Mouse (Mus musculus): ENCODE measurements around the gene Gamt. TPM values are rescaled to one million over a fixed set of nuclear protein-coding genes. Genes with fewer than 3 reads are reported as not detected.

Gene Gamt
- polyA plus RNA-seq (2014; fragmentation: Nextera tagmentation; extraction: Ambion mirVana), result 30.2 and 33.6 TPM in 2 replicates

DNA sequence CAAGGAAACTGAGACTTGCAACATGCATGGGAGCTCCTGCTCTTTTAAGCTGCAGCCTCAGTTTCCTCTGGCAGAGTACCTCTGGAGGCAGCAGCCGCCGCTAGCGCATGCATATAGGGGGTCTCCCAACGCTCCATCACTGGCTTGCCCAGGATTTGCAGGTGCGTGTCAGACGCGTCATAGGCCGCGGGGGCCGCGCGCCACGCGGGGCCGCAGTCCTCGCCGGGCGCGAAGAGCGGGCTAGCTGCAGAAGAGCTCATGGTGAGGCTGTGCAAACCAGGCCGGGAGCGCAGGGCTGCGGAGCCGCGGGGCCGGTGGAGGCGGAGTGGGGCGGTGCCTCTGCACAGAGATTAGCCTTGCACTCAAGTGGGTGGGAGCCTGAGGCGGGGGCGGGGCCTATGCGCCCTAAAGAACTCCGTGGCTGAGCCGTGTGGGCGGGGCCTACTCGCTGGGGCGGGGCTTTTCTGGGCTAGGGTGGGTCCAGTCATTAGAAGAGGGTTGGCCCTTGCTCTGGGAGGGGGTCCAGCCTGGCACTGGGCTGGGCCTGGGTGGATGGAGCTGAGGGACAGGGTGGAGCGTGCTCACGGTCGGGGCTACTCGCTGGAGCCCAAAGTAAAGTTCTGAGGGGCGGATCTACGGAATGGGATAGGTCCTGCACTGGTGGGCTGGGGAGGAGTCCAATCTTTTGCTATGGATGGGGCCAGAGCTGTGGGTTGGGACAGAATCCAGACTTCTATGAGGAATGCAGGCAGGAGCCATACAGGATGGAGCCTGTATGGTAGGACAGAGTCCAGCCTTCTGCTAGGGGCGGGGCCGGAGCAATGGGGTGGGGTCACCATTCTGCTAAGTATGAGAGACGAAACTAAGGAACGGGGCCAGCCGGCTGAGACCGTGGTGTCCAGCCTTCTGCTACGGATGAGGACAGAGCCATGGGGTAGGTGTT is at the start of gene Gamt, which contains the start of gene Dazap1:
Gene Gamt (minus strand): TSS at position 371 of the 943 bp plus-strand sequence.
Gene Dazap1 (plus strand): TSS at position 845 of the 943 bp plus-strand sequence.
- Histone ChIP-seq H3K4me2 (replicated peaks; ENCODE audit: low read depth, low read length) (peak within 1 kb of the TSS; percentile 92), H3K4me3 (ENCODE audit: low read length) (peak within 1 kb of the TSS; percentile 53), H3K36me3 (ENCODE audit: control insufficient read depth, insufficient read depth, low read length) (peaks cover 32% of the 10 kb centered on the region), H3K9me3 (ENCODE audit: control insufficient read depth, low read length) (no peaks in the 10 kb centered on the region), H3K27ac (ENCODE audit: low read depth, low read length) (peak within 1 kb of the TSS; percentile 98), H3K9ac (ENCODE audit: low read depth, low read length) (peak within 1 kb of the TSS; percentile 67), H3K27me3 (ENCODE audit: control insufficient read depth, insufficient read depth, low read length) (no peaks in the 10 kb centered on the region), H3K4me1 (ENCODE audit: control insufficient read depth, insufficient read depth, low read length) (peaks cover 25% of the 10 kb centered on the region)
- under 1% methylated on average over 45 of the region's 49 CpGs for WGBS
- peak; percentile 92 for ATAC-seq (ENCODE audit: low FRiP score, low TSS enrichment)

DNA sequence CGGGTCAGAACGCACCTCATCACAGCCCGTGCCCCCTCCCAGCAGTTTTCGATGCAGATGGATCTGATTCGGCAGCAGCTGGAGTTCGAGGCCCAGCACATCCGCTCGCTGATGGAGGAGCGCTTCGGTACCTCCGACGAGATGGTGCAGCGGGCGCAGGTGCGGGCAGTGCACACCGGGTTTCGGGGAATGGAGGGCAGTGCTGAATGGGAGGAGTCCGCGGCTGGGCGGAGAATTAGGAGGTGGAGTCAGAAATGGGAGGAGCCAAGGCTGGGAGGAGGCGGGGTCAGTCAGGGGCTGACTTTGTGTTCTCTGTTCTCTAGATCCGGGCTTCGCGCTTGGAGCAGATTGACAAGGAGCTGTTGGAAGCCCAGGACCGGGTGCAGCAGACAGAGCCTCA is 44.0 kb upstream of the Gamt start:
- peak; percentile 40; the same call in 1 of the 2 replicates for ATAC-seq (ENCODE audit: low FRiP score, low TSS enrichment)
- H3K4me2 ChIP-seq (replicated peaks; ENCODE audit: low read depth, low read length), result peak overlapping the region; percentile 32; the same call in 1 of the 2 replicates
- H3K9me3 ChIP-seq (ENCODE audit: control insufficient read depth, low read length), result no peaks in the 10 kb centered on the region
- WGBS, result 11% methylated on average over 25 of the region's 25 CpGs
- H3K36me3 ChIP-seq (ENCODE audit: control insufficient read depth, insufficient read depth, low read length), result no peaks in the 10 kb centered on the region
- H3K27ac ChIP-seq (ENCODE audit: low read depth, low read length), result no peak overlapping the region
- H3K9ac ChIP-seq (ENCODE audit: low read depth, low read length), result peak overlapping the region; percentile 23; the same call in 1 of the 2 replicates
- H3K27me3 ChIP-seq (ENCODE audit: control insufficient read depth, insufficient read depth, low read length), result peaks cover 47% of the 10 kb centered on the region
- peak overlapping the region; percentile 12 for H3K4me3 ChIP-seq (ENCODE audit: low read length)
- peaks cover 8% of the 10 kb centered on the region; the same call in 1 of the 2 replicates for H3K4me1 ChIP-seq (ENCODE audit: control insufficient read depth, insufficient read depth, low read length)

DNA sequence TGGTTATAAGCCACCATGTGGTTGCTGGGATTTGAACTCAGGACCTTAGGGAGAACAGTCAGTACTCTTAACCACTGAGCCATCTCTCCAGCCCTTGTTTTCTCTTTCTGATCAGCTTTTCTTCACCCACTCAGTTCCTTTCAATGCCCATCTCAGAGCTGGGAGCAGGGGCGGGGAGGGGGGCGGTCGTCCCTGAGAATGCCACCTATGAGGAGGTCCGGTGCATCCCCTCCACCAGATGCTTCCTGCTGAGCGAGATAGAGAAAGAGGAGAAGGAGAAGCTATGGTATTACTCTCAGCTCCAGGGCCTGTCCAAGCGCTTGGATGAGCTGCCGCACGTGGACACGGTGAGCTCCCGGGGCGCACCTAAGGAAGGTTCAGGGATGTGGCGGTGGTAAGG is 43.6 kb upstream of the Gamt start:
- peaks cover 8% of the 10 kb centered on the region; the same call in 1 of the 2 replicates for H3K4me1 ChIP-seq (ENCODE audit: control insufficient read depth, insufficient read depth, low read length)
- no peaks in the 10 kb centered on the region for H3K9me3 ChIP-seq (ENCODE audit: control insufficient read depth, low read length)
- H3K36me3 ChIP-seq (ENCODE audit: control insufficient read depth, insufficient read depth, low read length), result no peaks in the 10 kb centered on the region
- 0 out of 2 replicates have a peak, but pooled peaks have one; percentile 2 for ATAC-seq (ENCODE audit: low FRiP score, low TSS enrichment)
- no peak overlapping the region for H3K27ac ChIP-seq (ENCODE audit: low read depth, low read length)
- 21% methylated on average over 12 of the region's 12 CpGs for WGBS
- peak overlapping the region; percentile 12 for H3K4me3 ChIP-seq (ENCODE audit: low read length)
- peak overlapping the region; percentile 32; the same call in 1 of the 2 replicates for H3K4me2 ChIP-seq (replicated peaks; ENCODE audit: low read depth, low read length)
- H3K27me3 ChIP-seq (ENCODE audit: control insufficient read depth, insufficient read depth, low read length), result peaks cover 51% of the 10 kb centered on the region
- no peak overlapping the region for H3K9ac ChIP-seq (ENCODE audit: low read depth, low read length)

GRCm38 (mm10) chr10:80302471-80302881 is 41.7 kb upstream of the Gamt start:
- no peaks in the 10 kb centered on the region for H3K36me3 ChIP-seq (ENCODE audit: control insufficient read depth, insufficient read depth, low read length)
- no peak overlapping the region for H3K27ac ChIP-seq (ENCODE audit: low read depth, low read length)
- no peak overlapping the region for H3K4me3 ChIP-seq (ENCODE audit: low read length)
- peaks cover 70% of the 10 kb centered on the region for H3K27me3 ChIP-seq (ENCODE audit: control insufficient read depth, insufficient read depth, low read length)
- H3K4me1 ChIP-seq (ENCODE audit: control insufficient read depth, insufficient read depth, low read length), result peaks cover 8% of the 10 kb centered on the region; the same call in 1 of the 2 replicates
- peak; percentile 53; the same call in 1 of the 2 replicates for ATAC-seq (ENCODE audit: low FRiP score, low TSS enrichment)
- H3K9me3 ChIP-seq (ENCODE audit: control insufficient read depth, low read length), result no peaks in the 10 kb centered on the region
- H3K4me2 ChIP-seq (replicated peaks; ENCODE audit: low read depth, low read length), result no peak overlapping the region
- H3K9ac ChIP-seq (ENCODE audit: low read depth, low read length), result no peak overlapping the region
- WGBS, result 13% methylated on average over 9 of the region's 9 CpGs

DNA sequence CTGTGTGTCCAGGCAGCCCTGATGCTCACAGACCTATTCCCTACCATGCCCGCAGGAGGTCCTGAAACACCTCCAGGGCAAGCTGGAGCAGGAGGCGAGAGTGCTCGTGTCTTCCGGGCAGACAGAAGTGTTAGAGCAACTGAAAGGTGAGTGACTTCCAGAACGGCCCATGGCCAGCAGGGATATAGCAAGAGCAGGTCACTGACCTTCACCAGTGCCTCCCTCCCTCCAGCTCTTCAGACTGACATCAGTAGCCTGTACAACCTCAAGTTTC is 41.2 kb upstream of the Gamt start:
- H3K36me3 ChIP-seq (ENCODE audit: control insufficient read depth, insufficient read depth, low read length), result no peaks in the 10 kb centered on the region
- H3K27ac ChIP-seq (ENCODE audit: low read depth, low read length), result no peak overlapping the region
- no peak overlapping the region for H3K9ac ChIP-seq (ENCODE audit: low read depth, low read length)
- H3K4me2 ChIP-seq (replicated peaks; ENCODE audit: low read depth, low read length), result no peak overlapping the region; the same call in 1 of the 2 replicates
- no peak overlapping the region for H3K4me3 ChIP-seq (ENCODE audit: low read length)
- H3K9me3 ChIP-seq (ENCODE audit: control insufficient read depth, low read length), result no peaks in the 10 kb centered on the region
- H3K27me3 ChIP-seq (ENCODE audit: control insufficient read depth, insufficient read depth, low read length), result peaks cover 71% of the 10 kb centered on the region
- peaks cover 8% of the 10 kb centered on the region; the same call in 1 of the 2 replicates for H3K4me1 ChIP-seq (ENCODE audit: control insufficient read depth, insufficient read depth, low read length)
- WGBS, result 53% methylated on average over 5 of the region's 5 CpGs
- ATAC-seq (ENCODE audit: low FRiP score, low TSS enrichment), result no peak

- no peak overlapping the region for H3K4me3 ChIP-seq (ENCODE audit: low read length)
- no peak for ATAC-seq (ENCODE audit: low FRiP score, low TSS enrichment)
- no peak overlapping the region; the same call in 1 of the 2 replicates for H3K4me2 ChIP-seq (replicated peaks; ENCODE audit: low read depth, low read length)
- H3K27me3 ChIP-seq (ENCODE audit: control insufficient read depth, insufficient read depth, low read length), result peaks cover 68% of the 10 kb centered on the region
- WGBS, result 73% methylated on average over 10 of the region's 10 CpGs
- no peak overlapping the region for H3K27ac ChIP-seq (ENCODE audit: low read depth, low read length)
- no peak overlapping the region for H3K9ac ChIP-seq (ENCODE audit: low read depth, low read length)
- H3K9me3 ChIP-seq (ENCODE audit: control insufficient read depth, low read length), result no peaks in the 10 kb centered on the region
- H3K36me3 ChIP-seq (ENCODE audit: control insufficient read depth, insufficient read depth, low read length), result no peaks in the 10 kb centered on the region
- peaks cover 8% of the 10 kb centered on the region; the same call in 1 of the 2 replicates for H3K4me1 ChIP-seq (ENCODE audit: control insufficient read depth, insufficient read depth, low read length)
Observed at GRCm38 (mm10) chr10:80301256-80302081, 40.7 kb upstream of the Gamt start.

- Histone ChIP-seq H3K4me2 (replicated peaks; ENCODE audit: low read depth, low read length) (no peak overlapping the region), H3K27me3 (ENCODE audit: control insufficient read depth, insufficient read depth, low read length) (peaks cover 63% of the 10 kb centered on the region), H3K4me1 (ENCODE audit: control insufficient read depth, insufficient read depth, low read length) (peaks cover 10% of the 10 kb centered on the region; the same call in 1 of the 2 replicates), H3K9ac (ENCODE audit: low read depth, low read length) (no peak overlapping the region), H3K27ac (ENCODE audit: low read depth, low read length) (no peak overlapping the region), H3K36me3 (ENCODE audit: control insufficient read depth, insufficient read depth, low read length) (no peaks in the 10 kb centered on the region), H3K4me3 (ENCODE audit: low read length) (no peak overlapping the region), H3K9me3 (ENCODE audit: control insufficient read depth, low read length) (no peaks in the 10 kb centered on the region)
- no peak for ATAC-seq (ENCODE audit: low FRiP score, low TSS enrichment)
- WGBS, result 22% methylated on average over 11 of the region's 11 CpGs
Observed at GRCm38 (mm10) chr10:80300672-80301181, 39.9 kb upstream of the Gamt start.

DNA sequence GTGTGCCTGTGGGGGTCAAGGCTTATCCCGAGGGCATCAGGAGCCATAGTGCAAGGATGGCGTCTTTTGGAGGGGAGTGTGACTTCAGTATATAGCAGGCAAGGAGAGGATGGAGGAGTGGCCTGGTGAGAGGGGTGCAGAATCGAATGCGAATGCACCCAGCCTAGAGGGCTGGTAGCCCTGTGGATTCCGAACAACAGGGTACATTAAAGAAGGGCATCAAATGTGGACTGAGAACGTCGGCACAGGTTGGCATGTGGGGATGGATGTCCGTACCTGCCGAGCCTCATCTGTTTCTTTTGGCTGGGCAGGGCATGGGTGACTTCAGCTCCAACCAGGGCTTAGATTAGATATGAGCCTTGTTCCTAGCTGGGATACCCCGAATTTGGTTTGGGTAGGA is 39.0 kb upstream of the Gamt start:
- no peak for ATAC-seq (ENCODE audit: low FRiP score, low TSS enrichment)
- no peak overlapping the region for H3K27ac ChIP-seq (ENCODE audit: low read depth, low read length)
- peaks cover 11% of the 10 kb centered on the region; the same call in 1 of the 2 replicates for H3K4me1 ChIP-seq (ENCODE audit: control insufficient read depth, insufficient read depth, low read length)
- no peak overlapping the region for H3K4me2 ChIP-seq (replicated peaks; ENCODE audit: low read depth, low read length)
- no peak overlapping the region for H3K9ac ChIP-seq (ENCODE audit: low read depth, low read length)
- H3K36me3 ChIP-seq (ENCODE audit: control insufficient read depth, insufficient read depth, low read length), result peaks cover 2% of the 10 kb centered on the region
- WGBS, result 51% methylated on average over 10 of the region's 10 CpGs
- H3K9me3 ChIP-seq (ENCODE audit: control insufficient read depth, low read length), result no peaks in the 10 kb centered on the region
- H3K27me3 ChIP-seq (ENCODE audit: control insufficient read depth, insufficient read depth, low read length), result peaks cover 55% of the 10 kb centered on the region
- no peak overlapping the region for H3K4me3 ChIP-seq (ENCODE audit: low read length)

All from kidney, embryonic 14.5 days (tissue).